Mouse (Mus musculus) olfactory bulb, adult 2 months (tissue): ENCODE results near the gene Ube4b. TPM values are rescaled to one million over a fixed set of nuclear protein-coding genes. Genes with fewer than 3 reads are reported as not detected.
"Not testable (repeated sequence)": the region's sequence is repeated elsewhere in the genome, so short reads cannot be mapped to it uniquely, and the experiment has no call there.

ENCODE experiments used
- H3K27ac ChIP-seq: fragments of 200-500 bp; 2 replicates; pipeline ENCODE4 v1.5.1; 2012; ENCODE audit warnings: low read depth, low read length; ENCODE audit not compliant: insufficient read depth
- H3K4me1 ChIP-seq: fragments of 200-500 bp; 2 replicates; pipeline ENCODE4 v1.6.1; 2012; ENCODE audit warnings: low read length; ENCODE audit not compliant: control insufficient read depth, insufficient read depth
- H3K4me3 ChIP-seq: fragments of 200-500 bp; 2 replicates; pipeline ENCODE4 v1.5.1; 2012; ENCODE audit warnings: mild to moderate bottlenecking, low read depth, low read length, moderate library complexity; ENCODE audit not compliant: insufficient read depth
- CTCF ChIP-seq: fragments of 200-500 bp; IDR thresholded peaks from 2 replicates; pipeline ENCODE4 v1.5.1; 2012; ENCODE audit warnings: low read depth, mild to moderate bottlenecking, low read length, moderate library complexity; ENCODE audit not compliant: insufficient read depth
- POLR2A ChIP-seq: fragments of 200-500 bp; IDR thresholded peaks from 2 replicates; pipeline ENCODE4 v1.6.1; 2012; ENCODE audit warnings: mild to moderate bottlenecking, low read depth, low read length, moderate library complexity; ENCODE audit not compliant: insufficient read depth
- WGBS: fragments of 180-500 bp; shearing (Covaris S2); methylation state at CpG from one replicate; pipeline ENCODE4 v1.1.7; 2018; 5-methylcytosine and 5-hydroxymethylcytosine counted together
- polyA plus RNA-seq: library from polyadenylated mRNA; stranded (reverse); fragments of >200 nt; gene quantifications from 2 replicates; pipeline ENCODE4 v1.2.4, GENCODE M21; 2012; ENCODE audit warnings: low replicate concordance; ENCODE audit not compliant: missing spikeins, insufficient read depth, insufficient read length

Ube4b gene
- polyA plus RNA-seq = 129 TPM in 1 of 2 replicates, not detected in the other

DNA sequence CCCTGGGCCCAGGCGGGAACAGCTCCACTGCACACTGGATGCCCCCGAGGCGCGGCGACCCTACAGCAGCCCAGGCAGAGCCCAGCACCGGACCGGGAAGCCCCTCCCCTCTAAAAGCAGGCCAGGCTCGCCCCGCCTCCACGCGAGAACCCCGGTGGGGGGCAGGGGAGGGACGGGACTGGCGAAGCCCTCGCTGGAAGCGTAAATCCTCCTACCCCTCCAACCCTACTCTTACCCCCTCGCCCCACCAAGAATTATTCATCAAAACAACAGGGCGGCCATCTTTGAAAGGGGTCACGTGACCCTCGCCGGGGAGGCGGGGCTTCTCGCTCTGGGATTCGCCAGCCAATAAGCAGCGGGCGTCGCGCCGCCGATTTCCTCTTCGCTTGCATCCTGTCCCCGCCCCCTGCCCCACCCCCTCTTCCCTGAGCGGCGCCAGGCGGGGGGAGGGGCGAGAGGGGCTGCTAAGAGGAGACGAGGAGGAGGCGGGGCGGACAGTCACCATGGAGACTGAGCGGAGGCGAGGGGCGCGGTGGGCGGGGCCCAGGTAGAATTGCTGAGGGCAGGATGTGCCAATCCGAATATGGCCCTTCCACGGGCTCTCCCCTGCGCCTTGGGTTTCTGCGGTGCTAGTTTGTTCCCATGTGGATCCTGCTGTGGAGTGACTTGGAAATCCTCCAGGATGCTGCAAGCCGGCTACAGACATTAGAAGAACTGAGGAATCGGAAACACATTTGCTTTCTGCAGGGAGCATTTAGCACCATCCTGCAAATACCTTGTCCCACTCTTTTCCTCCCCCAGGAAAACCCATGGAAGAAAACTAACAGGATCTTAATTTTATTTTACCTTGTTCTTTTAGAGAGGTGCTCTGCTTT is at the start of gene Ube4b:
TSS of gene Ube4b (minus strand) at position 425 of the 875 bp plus-strand sequence.
- TF ChIP-seq CTCF = no peak
- TF ChIP-seq POLR2A = peak; percentile 60
- WGBS = under 1% methylated on average over 47 of the region's 50 CpGs
- H3K27ac ChIP-seq = peak within 1 kb of the TSS; percentile 98
- peak within 1 kb of the TSS; percentile 96 for H3K4me3 ChIP-seq
- peaks cover 4% of the 10 kb centered on the region; the same call in 1 of the 2 replicates for H3K4me1 ChIP-seq

DNA sequence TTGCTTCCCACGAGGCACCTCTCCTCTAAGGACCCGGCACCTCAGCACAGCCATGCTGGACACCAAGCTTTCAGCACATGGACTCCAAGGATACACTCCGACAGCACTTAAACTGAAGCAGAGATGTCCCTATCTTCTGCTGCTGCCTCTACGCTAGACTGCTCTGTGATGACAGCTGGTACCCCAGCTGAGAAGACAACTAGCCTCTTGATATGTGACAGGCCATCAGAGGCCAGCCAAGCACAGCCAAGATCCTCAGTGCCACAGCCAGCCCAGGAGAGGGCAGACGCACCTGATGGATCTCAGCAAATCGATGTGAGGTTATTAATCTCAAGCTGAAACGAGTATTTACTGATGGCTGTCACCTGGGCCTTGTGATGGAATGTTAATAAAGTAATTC is 48.5 kb upstream of the Ube4b start:
- no peak overlapping the region for H3K27ac ChIP-seq
- 83% methylated on average over 7 of the region's 7 CpGs for WGBS
- TF ChIP-seq CTCF (no peak), POLR2A (no peak)
- H3K4me1 ChIP-seq = no peaks in the 10 kb centered on the region
- H3K4me3 ChIP-seq = no peak overlapping the region

DNA sequence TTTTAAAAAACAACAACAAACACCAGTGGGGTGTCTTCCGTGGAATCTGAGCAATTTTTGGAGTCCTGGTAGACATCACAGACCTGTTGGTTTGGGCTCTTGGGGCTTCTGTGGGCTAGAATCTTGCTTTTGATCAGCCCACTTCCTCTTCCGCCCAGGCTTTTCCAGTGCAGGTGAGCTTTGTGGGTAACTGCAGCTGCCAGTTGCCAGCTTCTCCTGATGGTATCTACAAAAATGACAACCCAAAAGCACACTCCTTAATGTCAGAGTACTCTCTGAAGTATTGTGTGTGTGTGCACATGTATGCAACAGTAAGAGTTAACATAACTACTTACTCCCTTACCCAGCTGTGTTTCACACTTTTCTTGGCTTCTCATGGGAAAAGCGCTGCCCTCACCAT is 43.0 kb upstream of the Ube4b start:
- Histone ChIP-seq H3K4me3 (no peak overlapping the region), H3K4me1 (no peaks in the 10 kb centered on the region), H3K27ac (no peak overlapping the region)
- TF ChIP-seq POLR2A (no peak), CTCF (no peak)
- WGBS = 94% methylated on average over 3 of the region's 3 CpGs

DNA sequence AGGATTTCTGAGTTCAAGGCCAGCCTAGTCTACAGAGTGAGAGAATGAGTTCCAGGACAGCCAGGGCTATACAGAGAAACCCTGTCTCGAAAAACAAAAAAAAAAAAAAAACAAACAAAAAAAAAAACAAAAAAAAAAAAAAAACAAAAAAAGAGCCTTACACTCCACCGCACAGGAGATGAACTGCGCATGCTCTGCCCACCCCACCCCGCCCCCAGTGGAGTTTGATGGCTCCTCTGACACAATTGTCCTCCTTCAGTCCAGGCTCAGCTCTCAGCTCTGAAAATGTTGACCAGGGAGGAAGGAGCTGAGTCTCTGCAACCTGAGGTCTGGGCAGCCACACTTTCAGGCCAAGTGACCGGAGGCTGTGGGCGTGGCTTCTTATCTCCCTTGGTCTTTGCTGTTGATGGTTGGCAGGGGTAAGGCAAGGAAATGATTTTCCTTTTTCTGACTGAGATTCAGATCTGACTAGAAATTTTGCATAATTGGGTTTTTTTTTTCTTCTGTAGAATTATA is 36.9 kb upstream of the Ube4b start:
- no peak overlapping the region for H3K4me3 ChIP-seq
- H3K4me1 ChIP-seq = no peaks in the 10 kb centered on the region
- 79% methylated on average over 6 of the region's 6 CpGs for WGBS
- no peak overlapping the region for H3K27ac ChIP-seq
- TF ChIP-seq POLR2A (no peak), CTCF (no peak)

DNA sequence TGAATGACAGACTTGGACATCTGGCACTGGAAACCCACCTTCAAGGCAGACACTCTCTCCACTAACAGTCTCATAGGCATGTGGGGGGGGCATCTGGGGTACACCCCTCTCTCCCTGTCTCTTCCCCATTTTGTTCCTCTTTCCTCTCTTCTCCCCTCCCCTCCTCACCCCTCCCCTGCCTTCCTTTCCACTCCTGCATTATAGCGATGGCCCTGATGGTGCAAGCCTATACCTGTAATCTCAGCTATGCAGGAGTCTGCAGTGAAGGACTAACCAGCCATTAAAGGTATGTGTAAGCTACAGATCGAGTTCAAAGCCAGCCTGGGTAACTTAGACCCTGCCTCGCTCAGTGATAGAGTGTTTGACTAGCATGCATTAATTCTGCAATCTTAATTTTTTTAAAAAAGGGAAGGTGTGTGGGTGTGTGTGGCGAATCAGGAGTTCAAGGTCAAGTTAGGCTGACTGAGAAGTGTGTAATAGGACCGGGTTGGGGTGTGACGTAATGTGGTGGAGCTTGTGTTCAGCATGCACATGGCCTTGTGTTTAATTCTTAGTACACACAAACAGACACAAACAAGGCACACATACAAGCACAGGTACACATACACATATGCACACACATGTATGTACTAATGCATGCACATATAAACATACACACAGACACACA is 35.9 kb upstream of the Ube4b start:
- TF ChIP-seq POLR2A (no peak), CTCF (no peak)
- H3K4me3 ChIP-seq = no peak overlapping the region
- 88% methylated on average over 6 of the region's 6 CpGs for WGBS

DNA sequence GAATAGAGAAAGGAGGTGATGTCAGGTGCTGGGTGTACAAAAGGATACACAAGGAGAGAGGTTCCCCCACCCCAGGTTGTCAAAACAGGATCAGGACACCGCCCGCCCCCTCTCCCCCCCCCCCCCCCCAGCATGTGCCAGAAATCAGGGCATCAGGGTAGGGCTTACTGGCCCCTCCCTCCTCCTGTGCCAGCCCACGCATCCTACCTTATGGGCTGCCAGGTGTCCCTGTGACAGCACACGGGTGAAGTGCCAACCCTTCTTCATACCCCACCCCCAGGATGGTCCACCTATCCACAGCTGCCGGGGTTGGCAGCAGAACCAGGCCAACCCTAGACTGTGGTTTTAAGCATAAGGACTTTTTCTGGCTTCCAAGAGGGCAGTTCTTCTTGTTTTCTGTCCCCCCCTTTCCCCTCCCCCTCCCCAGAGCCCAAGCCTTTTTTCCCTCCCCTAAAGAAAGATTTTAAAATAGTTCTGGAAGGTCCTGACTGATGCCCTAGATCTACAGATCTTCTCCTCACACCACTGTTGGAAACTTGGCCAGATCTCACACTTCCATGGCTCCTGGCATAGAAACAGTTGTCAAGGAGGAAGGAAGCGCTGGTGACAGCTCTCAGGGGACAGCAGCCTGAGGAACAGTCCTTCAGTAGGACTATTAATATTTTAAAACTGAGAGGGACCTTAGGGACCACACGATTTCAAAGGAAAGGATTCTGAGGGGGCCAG is 35.2 kb upstream of the Ube4b start:
- no peak overlapping the region for H3K4me3 ChIP-seq
- H3K27ac ChIP-seq = no peak overlapping the region
- no peaks in the 10 kb centered on the region for H3K4me1 ChIP-seq
- 68% methylated on average over 7 of the region's 7 CpGs for WGBS
- no peak for TF ChIP-seq POLR2A
- TF ChIP-seq CTCF = no peak

More for the DNA sequence above, 35.9 kb upstream of the Ube4b start:
- Histone ChIP-seq H3K27ac (no peak overlapping the region), H3K4me1 (no peaks in the 10 kb centered on the region)

DNA sequence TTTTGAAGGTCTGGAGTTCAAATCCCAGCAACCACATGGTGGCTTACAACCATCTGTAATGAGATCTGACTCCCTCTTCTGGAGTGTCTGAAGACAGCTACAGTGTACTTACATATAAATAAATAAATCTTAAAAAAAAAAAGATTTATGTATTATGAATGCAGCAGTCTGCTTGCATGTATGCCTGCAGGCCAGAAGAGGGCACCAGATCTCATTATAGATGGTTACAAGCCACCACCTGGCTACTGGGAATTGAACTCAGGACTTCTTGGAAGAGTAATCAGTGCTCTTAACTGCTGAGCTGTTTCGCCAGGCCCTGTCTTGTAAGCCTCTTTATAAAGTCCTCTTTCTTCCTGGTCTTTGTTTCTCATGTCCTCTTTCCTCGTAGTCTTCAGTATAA is 33.9 kb upstream of the Ube4b start:
- WGBS = 95% methylated on average over 2 of the region's 2 CpGs
- not testable (repeated sequence) for H3K4me1 ChIP-seq, H3K4me3 ChIP-seq, H3K27ac ChIP-seq

DNA sequence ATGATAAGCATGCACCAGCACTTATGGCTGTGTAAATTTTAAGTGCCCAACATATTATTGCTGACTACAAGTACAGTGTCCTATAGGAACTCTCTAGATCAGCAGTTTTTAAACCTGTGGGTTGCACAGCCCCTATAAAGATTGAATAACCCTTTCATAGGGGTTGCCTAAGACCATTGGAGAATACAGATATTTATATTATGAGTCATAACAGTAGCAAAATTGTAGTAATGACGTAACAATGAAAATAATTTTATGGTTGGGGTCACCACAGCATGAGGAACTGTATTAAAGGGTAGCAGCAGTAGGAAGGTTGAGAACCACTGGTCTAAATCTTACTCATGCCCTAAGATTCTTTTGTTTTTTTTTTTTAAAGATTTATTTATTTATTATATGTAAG is 32.9 kb upstream of the Ube4b start:
- 92% methylated on average over 1 of the region's 1 CpGs for WGBS
- TF ChIP-seq POLR2A (no peak), CTCF (no peak)
- Histone ChIP-seq H3K27ac (no peak overlapping the region), H3K4me3 (no peak overlapping the region), H3K4me1 (no peaks in the 10 kb centered on the region)
